Mouse (Mus musculus): ENCODE measurements around the gene Pld2. TPM values are rescaled to one million over a fixed set of nuclear protein-coding genes. Genes with fewer than 3 reads are reported as not detected.
"Not testable (repeated sequence)": the region's sequence is repeated elsewhere in the genome, so short reads cannot be mapped to it uniquely, and the experiment has no call there.

Gene Pld2
- polyA plus RNA-seq, 1 experiment from 2014 or later: 13.0 TPM

GRCm38 (mm10) chr11:70531065-70531464, 8.8 kb upstream of the Pld2 start:
- ATAC-seq (ENCODE audit: insufficient number of reproducible peaks, insufficient read depth, low FRiP score, low read depth); H3K27me3 ChIP-seq (ENCODE audit: control insufficient read depth, insufficient read depth, low read length): not testable (repeated sequence)

DNA sequence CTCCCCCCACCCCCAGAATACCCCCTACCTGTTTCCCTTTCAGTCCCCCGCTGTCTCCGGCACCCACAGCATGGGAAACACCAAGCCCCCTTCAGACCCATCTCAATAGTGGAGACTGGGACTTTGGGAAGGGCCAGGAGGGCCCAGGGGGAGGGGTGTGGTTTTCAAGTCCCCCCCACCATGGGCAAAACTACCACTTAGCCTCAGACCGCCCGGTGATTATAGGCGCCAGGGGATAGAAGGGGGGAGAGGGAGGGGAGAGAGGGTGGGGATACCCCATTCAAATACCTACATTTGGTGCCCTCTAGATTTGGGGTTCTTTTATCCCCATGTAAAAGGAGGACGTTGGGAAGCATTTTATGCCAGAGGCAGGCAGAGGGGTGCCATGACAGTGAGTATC, 7.0 kb upstream of the Pld2 start, which contains the start of gene Gm40193:
Gm40193 (minus strand) TSS at position 101 of the 400 bp plus-strand sequence.
- H3K9me3 ChIP-seq (ENCODE audit: control insufficient read depth, low read depth, low read length): no peaks in the 10 kb centered on the region
- H3K4me3 ChIP-seq (ENCODE audit: low read depth, low read length): no peak within 1 kb of the TSS
- peaks cover 5% of the 10 kb centered on the region for H3K36me3 ChIP-seq (ENCODE audit: control insufficient read depth, insufficient read depth, low read length)
- H3K4me1 ChIP-seq (ENCODE audit: control insufficient read depth, insufficient read depth, low read length): no peaks in the 10 kb centered on the region
- WGBS: 78% methylated on average over 6 of the region's 6 CpGs
- H3K27ac ChIP-seq (ENCODE audit: low read length): no peak within 1 kb of the TSS
- H3K27me3 ChIP-seq (ENCODE audit: control insufficient read depth, insufficient read depth, low read length): no peaks in the 10 kb centered on the region
- no peak within 1 kb of the TSS for H3K4me2 ChIP-seq (replicated peaks; ENCODE audit: low read depth, low read length)
- ATAC-seq (ENCODE audit: insufficient number of reproducible peaks, insufficient read depth, low FRiP score, low read depth): no peak
- no peak within 1 kb of the TSS for H3K9ac ChIP-seq (replicated peaks; ENCODE audit: low read depth, low read length)

More at GRCm38 (mm10) chr11:70531065-70531464, 8.8 kb upstream of the Pld2 start:
- not testable (repeated sequence) for H3K4me1 ChIP-seq (ENCODE audit: control insufficient read depth, insufficient read depth, low read length); H3K27ac ChIP-seq (ENCODE audit: low read length); H3K9ac ChIP-seq (replicated peaks; ENCODE audit: low read depth, low read length); H3K4me2 ChIP-seq (replicated peaks; ENCODE audit: low read depth, low read length); H3K4me3 ChIP-seq (ENCODE audit: low read depth, low read length); H3K9me3 ChIP-seq (ENCODE audit: control insufficient read depth, low read depth, low read length)
- 71% methylated on average over 2 of the region's 2 CpGs for WGBS
- peaks cover 21% of the 10 kb centered on the region for H3K36me3 ChIP-seq (ENCODE audit: control insufficient read depth, insufficient read depth, low read length)

DNA sequence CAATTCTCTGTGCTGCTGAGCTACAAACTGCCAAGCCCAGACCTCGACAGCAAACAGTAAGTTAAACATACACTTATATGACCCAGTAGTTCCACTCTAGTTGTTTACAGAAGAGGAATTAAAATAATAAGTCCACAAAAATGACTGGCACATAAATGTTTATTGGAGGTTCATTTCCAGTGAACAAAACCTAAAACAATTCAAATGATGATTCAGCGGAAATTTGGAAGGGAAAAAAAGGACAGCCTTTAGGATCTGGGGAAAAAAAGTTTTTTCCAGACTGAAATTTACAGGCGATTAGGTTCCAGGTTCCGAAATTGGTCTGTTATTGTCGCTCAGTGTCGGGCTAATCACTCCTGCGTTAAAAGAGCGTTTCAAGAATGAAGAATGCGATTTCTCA, 441 bp upstream of the Pld2 start:
- Histone ChIP-seq H3K9me3 (ENCODE audit: control insufficient read depth, low read depth, low read length) (no peaks in the 10 kb centered on the region), H3K27me3 (ENCODE audit: control insufficient read depth, insufficient read depth, low read length) (no peaks in the 10 kb centered on the region), H3K4me1 (ENCODE audit: control insufficient read depth, insufficient read depth, low read length) (peaks cover 3% of the 10 kb centered on the region; the same call in 1 of the 2 replicates), H3K4me2 (replicated peaks; ENCODE audit: low read depth, low read length) (peak overlapping the region; percentile 67), H3K9ac (replicated peaks; ENCODE audit: low read depth, low read length) (peak overlapping the region; percentile 61), H3K27ac (ENCODE audit: low read length) (peak overlapping the region; percentile 27; the same call in 1 of the 2 replicates), H3K4me3 (ENCODE audit: low read depth, low read length) (peak overlapping the region; percentile 58), H3K36me3 (ENCODE audit: control insufficient read depth, insufficient read depth, low read length) (no peaks in the 10 kb centered on the region)
- 15% methylated on average over 9 of the region's 9 CpGs for WGBS
- ATAC-seq (ENCODE audit: insufficient number of reproducible peaks, insufficient read depth, low FRiP score, low read depth): no peak

GRCm38 (mm10) chr11:70540928-70541327, 1.1 kb downstream of the Pld2 start:
- H3K9me3 ChIP-seq (ENCODE audit: control insufficient read depth, low read depth, low read length): no peaks in the 10 kb centered on the region
- 84% methylated on average over 7 of the region's 7 CpGs for WGBS
- H3K36me3 ChIP-seq (ENCODE audit: control insufficient read depth, insufficient read depth, low read length): no peaks in the 10 kb centered on the region
- no peak for ATAC-seq (ENCODE audit: insufficient number of reproducible peaks, insufficient read depth, low FRiP score, low read depth)
- H3K27me3 ChIP-seq (ENCODE audit: control insufficient read depth, insufficient read depth, low read length): no peaks in the 10 kb centered on the region
- H3K4me1 ChIP-seq (ENCODE audit: control insufficient read depth, insufficient read depth, low read length): peaks cover 3% of the 10 kb centered on the region; the same call in 1 of the 2 replicates
- no peak overlapping the region for H3K9ac ChIP-seq (replicated peaks; ENCODE audit: low read depth, low read length)
- H3K4me2 ChIP-seq (replicated peaks; ENCODE audit: low read depth, low read length): peak overlapping the region; percentile 67
- peak overlapping the region; percentile 58 for H3K4me3 ChIP-seq (ENCODE audit: low read depth, low read length)
- no peak overlapping the region for H3K27ac ChIP-seq (ENCODE audit: low read length)

DNA sequence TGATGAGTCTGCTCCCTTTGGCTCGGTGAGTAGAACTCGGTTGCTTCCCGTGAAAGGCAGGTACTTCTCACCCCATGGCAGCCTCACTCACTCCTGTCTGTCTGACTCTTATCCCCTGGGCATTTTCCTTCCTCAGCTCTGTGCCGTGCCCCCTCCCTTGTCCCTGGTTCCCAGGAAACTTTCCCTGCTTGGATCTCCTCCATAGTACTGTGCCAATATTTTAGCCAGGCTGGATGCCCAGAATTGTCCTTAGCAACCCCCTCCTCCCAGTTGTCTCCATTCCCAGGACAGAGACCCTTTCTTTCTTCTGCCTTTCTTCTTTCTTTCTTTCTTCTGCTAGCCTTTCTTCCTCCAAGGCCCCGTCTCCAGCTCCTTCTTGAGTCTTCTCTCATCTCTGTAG, 1.6 kb downstream of the Pld2 start:
- no peak for ATAC-seq (ENCODE audit: insufficient number of reproducible peaks, insufficient read depth, low FRiP score, low read depth)
- Histone ChIP-seq H3K9me3 (ENCODE audit: control insufficient read depth, low read depth, low read length) (no peaks in the 10 kb centered on the region), H3K27ac (ENCODE audit: low read length) (no peak overlapping the region), H3K4me1 (ENCODE audit: control insufficient read depth, insufficient read depth, low read length) (peaks cover 3% of the 10 kb centered on the region; the same call in 1 of the 2 replicates), H3K9ac (replicated peaks; ENCODE audit: low read depth, low read length) (no peak overlapping the region), H3K27me3 (ENCODE audit: control insufficient read depth, insufficient read depth, low read length) (no peaks in the 10 kb centered on the region), H3K36me3 (ENCODE audit: control insufficient read depth, insufficient read depth, low read length) (no peaks in the 10 kb centered on the region), H3K4me2 (replicated peaks; ENCODE audit: low read depth, low read length) (no peak overlapping the region), H3K4me3 (ENCODE audit: low read depth, low read length) (no peak overlapping the region)
- WGBS: 75% methylated on average over 5 of the region's 5 CpGs

- WGBS: 58% methylated on average over 7 of the region's 7 CpGs
- Histone ChIP-seq H3K9me3 (ENCODE audit: control insufficient read depth, low read depth, low read length) (no peaks in the 10 kb centered on the region), H3K27ac (ENCODE audit: low read length) (no peak overlapping the region), H3K4me3 (ENCODE audit: low read depth, low read length) (no peak overlapping the region), H3K4me2 (replicated peaks; ENCODE audit: low read depth, low read length) (no peak overlapping the region), H3K36me3 (ENCODE audit: control insufficient read depth, insufficient read depth, low read length) (no peaks in the 10 kb centered on the region), H3K27me3 (ENCODE audit: control insufficient read depth, insufficient read depth, low read length) (no peaks in the 10 kb centered on the region), H3K4me1 (ENCODE audit: control insufficient read depth, insufficient read depth, low read length) (no peaks in the 10 kb centered on the region; the same call in 1 of the 2 replicates), H3K9ac (replicated peaks; ENCODE audit: low read depth, low read length) (no peak overlapping the region)
- ATAC-seq (ENCODE audit: insufficient number of reproducible peaks, insufficient read depth, low FRiP score, low read depth): no peak
These were observed 4.6 kb downstream of the Pld2 start for GRCm38 (mm10) chr11:70544496-70544895.

- Histone ChIP-seq H3K4me1 (ENCODE audit: control insufficient read depth, insufficient read depth, low read length) (no peaks in the 10 kb centered on the region), H3K36me3 (ENCODE audit: control insufficient read depth, insufficient read depth, low read length) (no peaks in the 10 kb centered on the region), H3K4me2 (replicated peaks; ENCODE audit: low read depth, low read length) (no peak overlapping the region), H3K27ac (ENCODE audit: low read length) (no peak overlapping the region), H3K4me3 (ENCODE audit: low read depth, low read length) (no peak overlapping the region), H3K27me3 (ENCODE audit: control insufficient read depth, insufficient read depth, low read length) (no peaks in the 10 kb centered on the region), H3K9me3 (ENCODE audit: control insufficient read depth, low read depth, low read length) (no peaks in the 10 kb centered on the region), H3K9ac (replicated peaks; ENCODE audit: low read depth, low read length) (no peak overlapping the region)
- WGBS: 88% methylated on average over 8 of the region's 8 CpGs
- no peak for ATAC-seq (ENCODE audit: insufficient number of reproducible peaks, insufficient read depth, low FRiP score, low read depth)
These were observed 11.7 kb downstream of the Pld2 start for GRCm38 (mm10) chr11:70551526-70551925.

DNA sequence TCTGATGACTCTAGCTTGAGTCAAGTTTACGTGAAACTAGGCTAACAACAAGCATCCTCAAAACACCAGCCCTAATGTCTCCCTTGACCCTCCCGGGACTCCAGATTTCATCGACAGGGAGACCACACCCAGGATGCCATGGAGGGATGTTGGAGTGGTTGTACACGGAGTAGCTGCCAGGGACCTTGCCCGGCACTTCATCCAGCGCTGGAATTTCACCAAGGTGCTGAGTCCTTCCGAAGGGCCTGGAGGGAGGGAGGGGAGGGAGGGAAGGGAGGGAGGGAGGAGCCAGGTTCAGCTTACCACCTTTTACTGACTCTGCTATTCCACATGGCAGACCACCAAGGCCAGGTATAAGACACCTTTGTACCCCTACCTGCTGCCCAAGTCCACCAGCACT, 14.1 kb downstream of the Pld2 start:
- 18% methylated on average over 7 of the region's 7 CpGs for WGBS
- no peak overlapping the region for H3K4me3 ChIP-seq (ENCODE audit: low read depth, low read length)
- H3K9ac ChIP-seq (replicated peaks; ENCODE audit: low read depth, low read length): no peak overlapping the region
- no peaks in the 10 kb centered on the region for H3K4me1 ChIP-seq (ENCODE audit: control insufficient read depth, insufficient read depth, low read length)
- no peaks in the 10 kb centered on the region for H3K9me3 ChIP-seq (ENCODE audit: control insufficient read depth, low read depth, low read length)
- H3K36me3 ChIP-seq (ENCODE audit: control insufficient read depth, insufficient read depth, low read length): no peaks in the 10 kb centered on the region
- no peak overlapping the region for H3K27ac ChIP-seq (ENCODE audit: low read length)
- no peaks in the 10 kb centered on the region for H3K27me3 ChIP-seq (ENCODE audit: control insufficient read depth, insufficient read depth, low read length)
- H3K4me2 ChIP-seq (replicated peaks; ENCODE audit: low read depth, low read length): no peak overlapping the region
- ATAC-seq (ENCODE audit: insufficient number of reproducible peaks, insufficient read depth, low FRiP score, low read depth): no peak

- H3K27ac ChIP-seq (ENCODE audit: low read length): no peak overlapping the region
- H3K9me3 ChIP-seq (ENCODE audit: control insufficient read depth, low read depth, low read length): no peaks in the 10 kb centered on the region
- H3K4me3 ChIP-seq (ENCODE audit: low read depth, low read length): no peak overlapping the region
- no peaks in the 10 kb centered on the region for H3K36me3 ChIP-seq (ENCODE audit: control insufficient read depth, insufficient read depth, low read length)
- no peak overlapping the region for H3K4me2 ChIP-seq (replicated peaks; ENCODE audit: low read depth, low read length)
- H3K4me1 ChIP-seq (ENCODE audit: control insufficient read depth, insufficient read depth, low read length): no peaks in the 10 kb centered on the region
- WGBS: 93% methylated on average over 9 of the region's 9 CpGs
- ATAC-seq (ENCODE audit: insufficient number of reproducible peaks, insufficient read depth, low FRiP score, low read depth): no peak
- H3K27me3 ChIP-seq (ENCODE audit: control insufficient read depth, insufficient read depth, low read length): no peaks in the 10 kb centered on the region
- no peak overlapping the region for H3K9ac ChIP-seq (replicated peaks; ENCODE audit: low read depth, low read length)
These were observed 17.7 kb downstream of the Pld2 start for GRCm38 (mm10) chr11:70557545-70557944.

All from stomach, embryonic 14.5 days (tissue).